In the genomic region with DNA sequence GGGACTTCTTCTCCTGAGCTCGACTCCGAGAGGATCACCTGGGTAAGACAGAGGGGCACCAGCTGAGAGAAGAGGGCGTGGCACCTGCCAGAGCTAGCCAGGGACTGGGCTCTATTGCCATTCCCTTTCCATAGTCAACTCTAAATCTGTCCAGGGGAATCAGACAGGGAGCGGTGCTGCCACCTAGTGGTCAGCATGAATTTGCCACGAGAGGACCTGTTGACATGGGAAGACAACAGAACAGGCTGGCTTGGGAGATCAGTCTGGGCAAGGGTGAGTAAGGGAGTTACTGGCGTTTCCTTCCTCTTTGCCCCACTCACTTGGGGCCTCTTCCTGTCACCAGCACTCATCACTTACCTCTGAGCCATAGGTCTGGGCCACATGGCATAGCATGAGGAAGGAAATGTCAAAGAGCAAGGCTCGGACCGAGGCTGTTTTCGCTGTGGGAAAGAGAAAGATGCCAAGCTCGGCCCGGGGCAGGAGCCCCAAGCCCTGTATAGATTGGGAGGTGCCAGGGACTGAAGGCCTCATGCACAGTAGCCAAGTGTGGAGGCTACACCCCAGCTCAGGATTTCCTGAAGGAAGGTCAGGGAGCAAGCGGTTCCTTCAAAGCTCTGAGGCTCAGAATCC, we compare ENCODE assay signal across 8 mouse cellular contexts. TPM values are rescaled to one million over a fixed set of nuclear protein-coding genes. Genes with fewer than 3 reads are reported as not detected.
DNase-seq lines count a peak whose midpoint lies in the region; ATAC-seq lines count a peak whose summit lies in the region.

No protein-coding gene starts in this region.

- peaks cover 90% of the 10 kb centered on the region for H3K36me3 ChIP-seq in embryonic facial prominence, embryonic 13.5 days
- H3K36me3 ChIP-seq in kidney, embryonic 16.5 days (ENCODE audit: insufficient read depth, low read length) = peaks cover 48% of the 10 kb centered on the region
- H3K36me3 ChIP-seq in liver, embryonic 12.5 days = peaks cover 95% of the 10 kb centered on the region
- H3K36me3 ChIP-seq in neural tube, embryonic 11.5 days (ENCODE audit: control insufficient read depth, insufficient read depth, low read length) = peaks cover 20% of the 10 kb centered on the region

- DNase-seq in CD4-positive helper T cell, adult 2 months (ENCODE audit: low read depth, low spot score) = peak; percentile 76
- peak; percentile 82 for DNase-seq in adrenal gland, postnatal 25 days
- peak; percentile 73 to 86 for DNase-seq in heart, adult 9 months (ENCODE audit: low spot score in 2 of 2)
- DNase-seq in neural tube, embryonic 11.5 days (ENCODE audit: low spot score) = peak; percentile 82
- DNase-seq in thymus, adult 18-20 months = peak; percentile 37 to 48

- 54% methylated on average over 12 of the region's 12 CpGs for WGBS in embryonic facial prominence, embryonic 13.5 days
- 49% methylated on average over 12 of the region's 12 CpGs for WGBS in kidney, embryonic 16.5 days
- 27% methylated on average over 12 of the region's 12 CpGs for WGBS in liver, embryonic 12.5 days (ENCODE audit: insufficient replicate concordance)
- WGBS in neural tube, embryonic 11.5 days = 57% methylated on average over 12 of the region's 12 CpGs

- no peaks in the 10 kb centered on the region for H3K27me3 ChIP-seq in embryonic facial prominence, embryonic 13.5 days
- no peaks in the 10 kb centered on the region for H3K27me3 ChIP-seq in kidney, embryonic 16.5 days (ENCODE audit: insufficient read depth, low read length)
- H3K27me3 ChIP-seq in liver, embryonic 12.5 days (replicated peaks) = no peaks in the 10 kb centered on the region
- no peaks in the 10 kb centered on the region for H3K27me3 ChIP-seq in neural tube, embryonic 11.5 days (ENCODE audit: control insufficient read depth, insufficient read depth, low read length)

- no peak overlapping the region for H3K9ac ChIP-seq in embryonic facial prominence, embryonic 13.5 days
- H3K9ac ChIP-seq in kidney, embryonic 16.5 days (replicated peaks; ENCODE audit: low read length) = peak overlapping the region; percentile 23; the same call in 1 of the 2 replicates
- no peak overlapping the region; the same call in 1 of the 2 replicates for H3K9ac ChIP-seq in liver, embryonic 12.5 days
- H3K9ac ChIP-seq in neural tube, embryonic 11.5 days (ENCODE audit: low read length) = no peak overlapping the region

- no peak for ATAC-seq in embryonic facial prominence, embryonic 13.5 days (ENCODE audit: insufficient number of reproducible peaks, insufficient read depth, low FRiP score, low TSS enrichment, low read depth)
- peak; percentile 16; the same call in 1 of the 2 replicates for ATAC-seq in kidney, embryonic 16.5 days (ENCODE audit: low FRiP score, low TSS enrichment)
- peak; percentile 47 for ATAC-seq in liver, embryonic 12.5 days
- no peak for ATAC-seq in neural tube, embryonic 11.5 days (ENCODE audit: insufficient read depth, low FRiP score, low TSS enrichment)

- no peak overlapping the region for H3K4me2 ChIP-seq in embryonic facial prominence, embryonic 13.5 days
- H3K4me2 ChIP-seq in kidney, embryonic 16.5 days (replicated peaks; ENCODE audit: low read depth, low read length) = 0 out of 2 replicates have a peak overlapping the region, but pooled peaks have one; percentile 19
- peak overlapping the region; percentile 8; the same call in 1 of the 2 replicates for H3K4me2 ChIP-seq in liver, embryonic 12.5 days
- no peak overlapping the region for H3K4me2 ChIP-seq in neural tube, embryonic 11.5 days (ENCODE audit: low read depth)

- peak overlapping the region; percentile 3; the same call in 1 of the 2 replicates for H3K27ac ChIP-seq in embryonic facial prominence, embryonic 13.5 days
- peak overlapping the region; percentile 94 for H3K27ac ChIP-seq in kidney, embryonic 16.5 days (ENCODE audit: low read length)
- peak overlapping the region; percentile 62 for H3K27ac ChIP-seq in liver, embryonic 12.5 days
- no peak overlapping the region for H3K27ac ChIP-seq in neural tube, embryonic 11.5 days (ENCODE audit: low read depth, low read length)

- no peaks in the 10 kb centered on the region for H3K9me3 ChIP-seq in embryonic facial prominence, embryonic 13.5 days
- H3K9me3 ChIP-seq in kidney, embryonic 16.5 days (ENCODE audit: low read length) = no peaks in the 10 kb centered on the region
- H3K9me3 ChIP-seq in liver, embryonic 12.5 days (replicated peaks) = no peaks in the 10 kb centered on the region
- H3K9me3 ChIP-seq in neural tube, embryonic 11.5 days (ENCODE audit: control insufficient read depth, low read length) = no peaks in the 10 kb centered on the region

- peaks cover 32% of the 10 kb centered on the region for H3K4me1 ChIP-seq in embryonic facial prominence, embryonic 13.5 days
- peaks cover 56% of the 10 kb centered on the region for H3K4me1 ChIP-seq in kidney, embryonic 16.5 days (ENCODE audit: insufficient read depth, low read length)
- H3K4me1 ChIP-seq in liver, embryonic 12.5 days = peaks cover 38% of the 10 kb centered on the region
- H3K4me1 ChIP-seq in neural tube, embryonic 11.5 days (ENCODE audit: control insufficient read depth, insufficient read depth, low read length) = no peaks in the 10 kb centered on the region

- no peak overlapping the region for H3K4me3 ChIP-seq in embryonic facial prominence, embryonic 13.5 days
- H3K4me3 ChIP-seq in kidney, embryonic 16.5 days (ENCODE audit: low read length) = no peak overlapping the region
- H3K4me3 ChIP-seq in liver, embryonic 12.5 days = no peak overlapping the region
- H3K4me3 ChIP-seq in neural tube, embryonic 11.5 days (ENCODE audit: low read depth, low read length) = no peak overlapping the region

RNA-seq across cellular contexts. Expression of a gene that starts 9.5 kb away (rescaled TPM):
- total RNA-seq in adrenal gland, postnatal 25 days (2021) = not detected in 2 replicates
- polyA plus RNA-seq in embryonic facial prominence, embryonic 13.5 days (2015; fragmentation: Nextera tagmentation; extraction: Ambion mirVana) = not detected in 2 replicates
- polyA plus RNA-seq in kidney, embryonic 16.5 days (2015; fragmentation: Nextera tagmentation; extraction: Ambion mirVana) = 0.11 TPM in 1 of 2 replicates, not detected in the other
- polyA plus RNA-seq in liver, embryonic 12.5 days (2016; fragmentation: Nextera tagmentation; extraction: Ambion mirVana) = not detected in 2 replicates
- not detected in 2 replicates for polyA plus RNA-seq in neural tube, embryonic 11.5 days (2014; fragmentation: Nextera tagmentation; extraction: Ambion mirVana)

RNA-seq across cellular contexts. Expression of a gene that starts 18.7 kb away (rescaled TPM):
- 40.9 and 61.5 TPM in 2 replicates for total RNA-seq in adrenal gland, postnatal 25 days (2021)
- 63.8 and 65.0 TPM in 2 replicates for polyA plus RNA-seq in embryonic facial prominence, embryonic 13.5 days (2015; fragmentation: Nextera tagmentation; extraction: Ambion mirVana)
- 71.4 and 73.9 TPM in 2 replicates for polyA plus RNA-seq in kidney, embryonic 16.5 days (2015; fragmentation: Nextera tagmentation; extraction: Ambion mirVana)
- polyA plus RNA-seq in liver, embryonic 12.5 days (2016; fragmentation: Nextera tagmentation; extraction: Ambion mirVana) = 42.0 and 43.7 TPM in 2 replicates
- polyA plus RNA-seq in neural tube, embryonic 11.5 days (2014; fragmentation: Nextera tagmentation; extraction: Ambion mirVana) = 67.6 and 74.5 TPM in 2 replicates

RNA-seq across cellular contexts. Expression of a gene that starts 28.2 kb away (rescaled TPM):
- total RNA-seq in adrenal gland, postnatal 25 days (2021) = 134 and 138 TPM in 2 replicates
- 196 and 207 TPM in 2 replicates for polyA plus RNA-seq in embryonic facial prominence, embryonic 13.5 days (2015; fragmentation: Nextera tagmentation; extraction: Ambion mirVana)
- polyA plus RNA-seq in kidney, embryonic 16.5 days (2015; fragmentation: Nextera tagmentation; extraction: Ambion mirVana) = 289 and 303 TPM in 2 replicates
- 201 and 202 TPM in 2 replicates for polyA plus RNA-seq in liver, embryonic 12.5 days (2016; fragmentation: Nextera tagmentation; extraction: Ambion mirVana)
- polyA plus RNA-seq in neural tube, embryonic 11.5 days (2014; fragmentation: Nextera tagmentation; extraction: Ambion mirVana) = 172 TPM in 2 replicates

RNA-seq across cellular contexts. Expression of a gene that starts 29.9 kb away (rescaled TPM):
- total RNA-seq in adrenal gland, postnatal 25 days (2021) = 82.5 and 89.4 TPM in 2 replicates
- polyA plus RNA-seq in embryonic facial prominence, embryonic 13.5 days (2015; fragmentation: Nextera tagmentation; extraction: Ambion mirVana) = 46.5 and 47.3 TPM in 2 replicates
- polyA plus RNA-seq in kidney, embryonic 16.5 days (2015; fragmentation: Nextera tagmentation; extraction: Ambion mirVana) = 24.4 and 25.9 TPM in 2 replicates
- 13.0 and 13.3 TPM in 2 replicates for polyA plus RNA-seq in liver, embryonic 12.5 days (2016; fragmentation: Nextera tagmentation; extraction: Ambion mirVana)
- polyA plus RNA-seq in neural tube, embryonic 11.5 days (2014; fragmentation: Nextera tagmentation; extraction: Ambion mirVana) = 32.0 and 34.7 TPM in 2 replicates

RNA-seq across cellular contexts. Expression of a gene that starts 46.4 kb away (rescaled TPM):
- total RNA-seq in adrenal gland, postnatal 25 days (2021) = not detected in 2 replicates
- polyA plus RNA-seq in embryonic facial prominence, embryonic 13.5 days (2015; fragmentation: Nextera tagmentation; extraction: Ambion mirVana) = 0.28 and 0.48 TPM in 2 replicates
- polyA plus RNA-seq in kidney, embryonic 16.5 days (2015; fragmentation: Nextera tagmentation; extraction: Ambion mirVana) = not detected in 2 replicates
- not detected in 2 replicates for polyA plus RNA-seq in liver, embryonic 12.5 days (2016; fragmentation: Nextera tagmentation; extraction: Ambion mirVana)
- polyA plus RNA-seq in neural tube, embryonic 11.5 days (2014; fragmentation: Nextera tagmentation; extraction: Ambion mirVana) = not detected in 2 replicates

Comparison
In these comparisons a context has a peak if more than half of its experiments do, and no peak if none do; other contexts are left out.
1. ATAC-seq: peak in kidney, embryonic 16.5 days (single experiment) and liver, embryonic 12.5 days (single experiment); none in embryonic facial prominence, embryonic 13.5 days (single experiment) and neural tube, embryonic 11.5 days (single experiment).
2. H3K4me2 ChIP-seq: peak in kidney, embryonic 16.5 days (single experiment) and liver, embryonic 12.5 days (single experiment); none in embryonic facial prominence, embryonic 13.5 days (single experiment) and neural tube, embryonic 11.5 days (single experiment).
3. Peak in every context shown above with its lines, with median percentiles within 50 percentile points of each other: DNase-seq.